Mouse (Mus musculus): ENCODE results near the gene Itih5.

Itih5 gene

GRCm38 (mm10) chr2:10261337-10261736 is 108.0 kb downstream of the Itih5 start:
- no peak for DNase-seq (ENCODE audit: low spot score)

GRCm38 (mm10) chr2:10262722-10263121 is 109.4 kb downstream of the Itih5 start:
- no peak for DNase-seq (ENCODE audit: low spot score)

- no peak for DNase-seq (ENCODE audit: low spot score)
Measured at GRCm38 (mm10) chr2:10263909-10264489, 110.6 kb downstream of the Itih5 start.

DNA sequence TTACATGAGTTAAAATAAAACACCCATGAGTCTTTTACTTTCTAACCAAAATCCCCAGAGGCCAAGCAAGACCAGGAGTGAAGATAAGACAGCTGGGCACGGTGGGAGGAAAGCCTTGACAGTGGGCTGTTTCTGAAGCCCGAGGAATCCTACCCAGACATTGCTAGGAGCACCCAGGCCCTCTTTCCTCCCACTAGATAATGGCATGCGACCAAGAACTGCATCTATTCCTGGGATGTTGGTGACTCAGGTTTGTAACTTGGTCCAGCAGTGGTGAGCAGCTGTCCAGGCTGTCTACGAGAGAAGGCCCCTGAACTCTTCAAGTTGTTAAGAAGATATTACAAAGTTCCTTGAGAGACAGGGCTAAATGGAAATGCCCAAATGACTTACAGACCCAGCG is 112.5 kb downstream of the Itih5 start:
- DNase-seq (ENCODE audit: low spot score), result no peak

- no peak for DNase-seq (ENCODE audit: low spot score)
Measured at GRCm38 (mm10) chr2:10272604-10273115, 119.3 kb downstream of the Itih5 start.

- DNase-seq (ENCODE audit: low spot score), result no peak
Measured at GRCm38 (mm10) chr2:10273541-10274050, 120.2 kb downstream of the Itih5 start.

- DNase-seq (ENCODE audit: low spot score), result peak; percentile 40
Measured at GRCm38 (mm10) chr2:10276194-10276593, 122.8 kb downstream of the Itih5 start.

- DNase-seq (ENCODE audit: low spot score), result no peak
Measured at GRCm38 (mm10) chr2:10283686-10284085, 130.3 kb downstream of the Itih5 start.

- peak; percentile 33 for DNase-seq (ENCODE audit: low spot score)
Measured at GRCm38 (mm10) chr2:10284636-10285270, 131.4 kb downstream of the Itih5 start.

DNA sequence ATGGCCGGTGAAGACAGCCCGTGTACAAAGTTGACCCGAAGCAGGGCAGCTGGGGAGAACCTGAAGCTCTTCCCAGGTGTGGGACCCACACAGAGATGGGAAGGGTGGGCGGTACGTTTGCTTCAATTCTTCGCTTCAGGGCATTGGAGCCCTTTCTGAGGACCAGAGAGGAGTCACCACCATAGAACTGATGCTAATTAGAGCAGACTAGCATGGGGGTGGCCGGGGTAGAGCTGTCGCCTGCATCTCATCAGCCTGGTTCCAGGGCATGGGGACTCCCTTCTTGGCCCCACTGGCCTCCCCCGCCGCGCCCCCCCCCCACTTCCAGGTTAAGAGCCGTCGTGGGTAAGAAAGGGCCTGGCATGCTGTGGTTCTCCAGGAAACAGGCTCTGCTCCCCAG is 132.6 kb downstream of the Itih5 start:
- no peak for DNase-seq (ENCODE audit: low spot score)

DNA sequence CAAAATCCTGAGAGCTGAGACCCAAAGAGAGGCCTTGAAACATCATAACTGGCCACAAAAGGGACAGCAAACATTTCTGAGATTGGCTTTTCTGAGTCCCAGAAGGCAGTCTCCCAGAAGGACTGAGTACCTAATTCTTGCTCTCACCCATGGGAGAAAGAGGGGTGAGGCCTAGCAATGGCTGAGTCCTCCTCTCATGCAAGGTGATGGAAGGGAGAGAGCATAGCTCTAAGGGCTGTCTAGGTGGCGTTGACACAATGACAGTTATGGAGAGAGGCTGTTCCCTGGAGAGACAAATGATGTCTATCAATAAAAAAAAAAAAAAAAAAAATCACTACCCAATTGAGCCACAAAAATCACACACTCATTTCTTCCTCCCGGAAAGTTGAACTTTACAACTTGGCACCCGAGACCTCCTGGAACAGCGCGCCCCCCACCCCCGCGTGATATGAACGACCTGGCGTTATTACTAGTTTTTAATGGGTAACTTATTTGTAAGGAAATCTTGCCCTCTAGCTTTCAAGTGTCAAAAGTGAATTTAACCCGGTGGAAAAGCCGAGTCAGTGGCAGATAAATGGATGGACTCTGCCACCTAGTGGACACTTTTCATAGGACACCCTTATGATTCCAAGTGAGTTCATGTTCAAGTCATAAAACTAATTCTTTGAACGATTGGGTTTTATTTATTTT is 134.9 kb downstream of the Itih5 start:
- peak; percentile 79 for DNase-seq (ENCODE audit: low spot score)

DNA sequence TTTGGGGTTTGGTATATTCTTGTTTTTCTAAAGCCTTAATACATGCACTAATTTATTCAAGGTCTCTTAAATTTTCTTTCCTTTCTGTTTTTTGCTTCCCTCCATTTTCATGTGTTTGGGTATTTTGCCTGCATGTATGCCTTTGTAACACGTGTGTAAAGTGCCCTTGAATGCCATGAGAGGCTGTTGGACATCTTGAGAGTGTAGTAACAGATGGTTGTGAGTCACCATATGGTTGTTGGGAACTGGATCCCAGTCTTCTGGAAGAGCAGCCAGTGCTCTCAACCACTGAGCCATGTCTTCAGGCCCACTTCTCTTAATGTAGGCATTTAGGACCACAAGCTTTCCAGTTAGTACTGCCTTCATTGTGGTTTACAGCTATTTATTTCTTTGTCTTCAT is 135.5 kb downstream of the Itih5 start:
- no peak for DNase-seq (ENCODE audit: low spot score)

GRCm38 (mm10) chr2:10290115-10290514 is 136.7 kb downstream of the Itih5 start:
- no peak for DNase-seq (ENCODE audit: low spot score)

DNA sequence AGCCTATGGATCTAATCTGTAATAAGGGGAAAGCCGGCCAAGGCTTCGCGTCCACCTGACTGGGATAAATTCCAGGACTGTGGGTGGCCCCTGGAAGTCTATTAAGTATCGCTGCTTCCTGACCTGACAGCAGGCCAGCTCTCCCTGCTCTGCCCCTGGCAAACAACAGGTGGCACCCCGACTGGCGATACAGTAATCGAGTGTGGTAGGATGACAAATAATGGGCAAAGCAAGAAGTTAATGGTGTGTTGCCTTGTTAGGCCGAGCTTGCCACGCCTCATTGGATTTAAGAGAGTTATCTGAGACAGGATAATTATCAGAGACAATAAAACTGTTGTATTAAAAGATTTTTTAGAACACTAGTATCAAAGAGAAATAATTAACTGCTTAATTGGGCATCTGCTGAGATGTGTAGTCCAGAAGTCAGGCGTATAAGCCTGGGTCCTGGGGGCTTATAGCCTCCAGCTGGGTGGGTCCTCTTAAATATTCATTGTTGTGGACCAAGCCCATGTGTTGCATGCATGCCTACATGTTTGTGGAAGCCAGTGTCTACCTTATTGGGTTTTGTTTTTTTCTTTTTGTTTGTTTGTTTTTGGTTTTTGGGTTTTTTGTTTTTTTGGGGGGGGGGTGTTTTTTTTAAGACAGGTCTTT is 140.3 kb downstream of the Itih5 start:
- DNase-seq (ENCODE audit: low spot score), result no peak

DNA sequence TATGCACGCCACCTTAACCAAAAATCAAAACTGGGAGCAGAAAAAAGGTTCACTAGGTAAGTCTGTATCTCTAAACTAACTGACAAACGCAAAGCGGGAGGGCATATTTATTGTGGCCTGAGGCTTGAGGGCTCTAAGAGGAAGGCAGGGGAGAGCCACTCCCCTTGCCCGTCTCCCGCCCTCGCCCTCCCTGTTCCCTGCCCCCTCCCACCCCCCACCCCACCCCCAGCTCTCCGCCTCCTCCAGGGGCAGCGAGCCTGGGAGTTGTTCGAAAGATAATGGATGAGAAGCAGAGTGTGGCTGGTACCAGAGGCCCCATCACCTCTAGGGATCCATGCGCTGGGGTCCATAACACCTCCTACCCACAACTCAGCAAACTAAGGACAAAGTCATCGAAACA is 142.5 kb downstream of the Itih5 start:
- no peak for DNase-seq (ENCODE audit: low spot score)

GRCm38 (mm10) chr2:10300244-10300643 is 146.9 kb downstream of the Itih5 start:
- no peak for DNase-seq (ENCODE audit: low spot score)

DNA sequence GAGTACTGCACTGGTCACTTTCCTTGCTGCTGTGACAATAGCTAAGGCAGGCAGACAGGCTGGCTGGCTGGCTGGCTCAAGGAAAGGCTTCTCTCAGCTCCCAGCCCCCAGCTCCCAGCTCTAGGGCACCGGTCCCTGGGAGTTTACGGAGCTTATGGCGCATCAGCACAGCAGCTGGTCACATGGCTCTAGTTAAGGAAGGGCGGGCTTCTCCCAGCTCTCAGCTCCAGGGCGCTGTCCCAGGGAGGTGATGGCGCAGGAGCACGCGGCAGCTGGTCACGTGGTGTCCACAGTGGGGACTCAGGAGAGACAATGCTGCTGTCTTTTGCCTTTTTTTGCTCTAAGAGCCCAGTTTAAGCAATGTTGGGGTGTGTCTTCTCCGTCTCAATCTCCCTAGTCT is 147.4 kb downstream of the Itih5 start:
- no peak for DNase-seq (ENCODE audit: low spot score)

GRCm38 (mm10) chr2:10301391-10301790 is 148.0 kb downstream of the Itih5 start:
- no peak for DNase-seq (ENCODE audit: low spot score)

GRCm38 (mm10) chr2:10301997-10302396 is 148.6 kb downstream of the Itih5 start:
- no peak for DNase-seq (ENCODE audit: low spot score)

DNA sequence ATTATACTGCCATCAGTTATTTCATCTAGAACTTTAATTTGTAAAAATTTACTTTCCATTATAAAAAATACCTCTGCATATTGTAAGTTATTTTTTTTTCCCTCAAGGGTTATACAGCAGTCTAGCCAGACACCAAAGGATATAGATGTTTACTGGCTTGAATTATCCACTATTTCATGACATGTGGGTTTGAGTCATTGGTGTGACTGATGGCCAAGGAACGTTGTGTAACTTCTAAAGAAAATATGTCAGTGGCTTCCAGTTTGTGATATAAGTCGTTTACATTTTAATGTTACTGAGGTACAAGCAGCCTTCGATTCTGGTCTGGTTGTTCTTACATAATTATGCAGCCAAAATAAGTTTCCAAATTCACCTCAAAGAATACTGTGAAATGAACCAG is 151.5 kb downstream of the Itih5 start:
- no peak for DNase-seq (ENCODE audit: low spot score)
